ENCODE assay signal across 8 mouse cellular contexts in the genomic region with DNA sequence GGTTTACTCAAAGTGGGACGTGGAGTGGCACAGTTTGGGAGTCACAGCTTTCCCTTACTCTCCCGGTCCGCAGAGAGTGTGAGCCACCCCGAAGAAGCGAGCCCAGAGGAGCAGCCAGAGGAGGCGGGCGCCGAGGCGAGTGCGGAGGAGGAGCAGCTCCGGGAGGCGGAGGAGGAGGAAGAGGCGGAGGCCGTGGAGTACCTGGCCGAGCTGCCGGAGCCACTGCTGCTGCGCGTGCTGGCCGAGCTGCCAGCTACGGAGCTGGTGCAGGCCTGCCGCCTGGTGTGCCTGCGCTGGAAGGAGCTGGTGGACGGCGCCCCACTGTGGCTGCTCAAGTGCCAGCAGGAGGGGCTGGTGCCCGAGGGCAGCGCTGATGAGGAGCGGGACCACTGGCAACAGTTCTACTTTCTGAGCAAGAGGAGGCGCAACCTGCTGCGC. TPM values are rescaled to one million over a fixed set of nuclear protein-coding genes. Genes with fewer than 3 reads are reported as not detected.
DNase-seq lines count a peak whose midpoint lies in the region; ATAC-seq and TF ChIP-seq lines count a peak whose summit lies in the region.

No protein-coding gene starts in this region.

- in situ Hi-C loops in ES-E14 (cut with MboI; ENCODE audit: low sequenced_read_pairs in 2 of 2, unreplicated experiment in 2 of 2) = no loop called here

- peak overlapping the region; percentile 50 for H3K4me2 ChIP-seq in hindbrain, embryonic 12.5 days (replicated peaks)

- H3K27me3 ChIP-seq in hindbrain, embryonic 12.5 days = peaks cover 74% of the 10 kb centered on the region

- H3K4me3 ChIP-seq in ES-E14 (ENCODE audit: insufficient read depth in 1 of 2, low read depth in 1 of 2, low read length in 2 of 2, poor library complexity in 1 of 2, severe bottlenecking in 1 of 2) = peak overlapping the region; percentile 44 to 56; a peak in 3 of 4 replicates
- H3K4me3 ChIP-seq in hindbrain, embryonic 12.5 days = peak overlapping the region; percentile 27

- DNase-seq in ES-E14 (ENCODE audit: low read depth, low spot score) = no peak
- peak; percentile 76 for DNase-seq in cerebellum, adult 9-11 months
- peak; percentile 55 to 66 for DNase-seq in frontal cortex, postnatal 25 days (ENCODE audit: low spot score in 2 of 2)
- peak; percentile 62 to 66 for DNase-seq in layer of hippocampus, postnatal 25 days (ENCODE audit: extremely low spot score in 1 of 2, low spot score in 1 of 2)
- DNase-seq in lung, postnatal 10 days = peak; percentile 81
- peak; percentile 52 for DNase-seq in ovary, postnatal 14 days (ENCODE audit: low spot score)
- DNase-seq in thymus, postnatal 25 days = peak; percentile 80

- H3K4me1 ChIP-seq in ES-E14 (ENCODE audit: control insufficient read depth in 2 of 2, insufficient read depth in 2 of 2, low read length in 2 of 2, poor library complexity in 1 of 2) = peaks cover 0 to 17% of the 10 kb centered on the region in 2 experiments; a peak in 2 of 4 replicates
- H3K4me1 ChIP-seq in hindbrain, embryonic 12.5 days = peaks cover 46% of the 10 kb centered on the region

- H3K27ac ChIP-seq in ES-E14 (ENCODE audit: insufficient read depth, low read depth, low read length, poor library complexity, severe bottlenecking) = no peak overlapping the region
- no peak overlapping the region for H3K27ac ChIP-seq in hindbrain, embryonic 12.5 days

- no peaks in the 10 kb centered on the region for H3K36me3 ChIP-seq in ES-E14 (ENCODE audit: control insufficient read depth, insufficient read depth, low read length, poor library complexity, severe bottlenecking)
- H3K36me3 ChIP-seq in hindbrain, embryonic 12.5 days = no peaks in the 10 kb centered on the region

- 0 out of 2 replicates have a peak overlapping the region, but pooled peaks have one; percentile 11 for H3K9ac ChIP-seq in ES-E14 (ENCODE audit: insufficient read depth, low read depth, low read length, poor library complexity, severe bottlenecking)
- 0 out of 2 replicates have a peak overlapping the region, but pooled peaks have one; percentile 43 for H3K9ac ChIP-seq in hindbrain, embryonic 12.5 days

- H3K9me3 ChIP-seq in ES-E14 (ENCODE audit: control insufficient read depth, insufficient read depth, low read depth, low read length) = no peaks in the 10 kb centered on the region
- H3K9me3 ChIP-seq in hindbrain, embryonic 12.5 days (replicated peaks) = no peaks in the 10 kb centered on the region

- no peak for ATAC-seq in hindbrain, embryonic 12.5 days (ENCODE audit: low FRiP score)

- WGBS in hindbrain, embryonic 12.5 days = under 1% methylated on average over 29 of the region's 29 CpGs

TF ChIP-seq in ES-E14, 5 proteins besides CTCF, POLR2A, EP300 and RAD21:
- no peak for TF ChIP-seq MAFK (IDR thresholded peaks at IDR 0.05; ENCODE audit: insufficient read depth, low read depth, low read length)

RNA-seq across cellular contexts. Expression of a gene that starts 3.6 kb away (rescaled TPM):
- total RNA-seq in ES-E14 (2012; rRNA removed) = 16.5 and 23.7 TPM in 2 replicates
- polyA plus RNA-seq in hindbrain, embryonic 12.5 days (2016; fragmentation: Nextera tagmentation; extraction: Ambion mirVana) = 3.3 and 10.9 TPM in 2 replicates
- 100 to 1,000 TPM in 1 of 2 experiments, 10 to 100 TPM in 1; 97.4 to 116 TPM for total RNA-seq in layer of hippocampus, postnatal 25 days (2021)

RNA-seq across cellular contexts. Expression of a gene that starts 3.7 kb away (rescaled TPM):
- total RNA-seq in ES-E14 (2012; rRNA removed) = 5.1 and 11.0 TPM in 2 replicates
- 77.6 and 80.6 TPM in 2 replicates for polyA plus RNA-seq in hindbrain, embryonic 12.5 days (2016; fragmentation: Nextera tagmentation; extraction: Ambion mirVana)
- 100 to 1,000 TPM; 127 TPM for total RNA-seq in layer of hippocampus, postnatal 25 days (2021)

RNA-seq across cellular contexts. Expression of a gene that starts 12.1 kb away (rescaled TPM):
- 43.8 and 49.4 TPM in 2 replicates for total RNA-seq in ES-E14 (2012; rRNA removed)
- polyA plus RNA-seq in hindbrain, embryonic 12.5 days (2016; fragmentation: Nextera tagmentation; extraction: Ambion mirVana) = 15.2 and 15.9 TPM in 2 replicates
- 10 to 100 TPM; 27.9 to 28.7 TPM for total RNA-seq in layer of hippocampus, postnatal 25 days (2021)

RNA-seq across cellular contexts. Expression of a gene that starts 33.5 kb away (rescaled TPM):
- 0.76 and 1.3 TPM in 2 replicates for total RNA-seq in ES-E14 (2012; rRNA removed)
- 11.6 and 12.8 TPM in 2 replicates for polyA plus RNA-seq in hindbrain, embryonic 12.5 days (2016; fragmentation: Nextera tagmentation; extraction: Ambion mirVana)
- 1 to 10 TPM; 2.3 TPM for total RNA-seq in layer of hippocampus, postnatal 25 days (2021)

RNA-seq across cellular contexts. Expression of a gene that starts 33.8 kb away (rescaled TPM):
- 34.0 and 54.5 TPM in 2 replicates for total RNA-seq in ES-E14 (2012; rRNA removed)
- 85.5 and 89.9 TPM in 2 replicates for polyA plus RNA-seq in hindbrain, embryonic 12.5 days (2016; fragmentation: Nextera tagmentation; extraction: Ambion mirVana)
- total RNA-seq in layer of hippocampus, postnatal 25 days (2021) = 10 to 100 TPM; 15.0 to 16.5 TPM

Comparison
In these comparisons a context has a peak if more than half of its experiments do, and no peak if none do; other contexts are left out.
1. RNA of a gene that starts 3.7 kb away (total RNA-seq): 127 TPM in layer of hippocampus, postnatal 25 days; 5.1 to 11.0 TPM in ES-E14; every median in the first group is over 10 times any median in the second.